Mouse (Mus musculus) 3134 (cell line): Measurements from ENCODE around the gene Cdsn.
A peak's percentile ranks its signal among the peaks of the same experiment; 100 is the strongest.

ENCODE experiments used
- DNase-seq: peaks from one replicate; pipeline ENCODE4 v3.0.0-alpha.2; 2011; ENCODE audit warnings: low spot score; ENCODE audit not compliant: insufficient read length; ENCODE audit errors: extremely low read depth

The Cdsn gene

GRCm38 (mm10) chr17:35532901-35533300 lies 19.0 kb upstream of the Cdsn start, which contains the start of gene Psors1c2:
Gene Psors1c2, plus strand, starts transcription at chr17:35533201.
- no peak for DNase-seq

- no peak for DNase-seq
Observed at GRCm38 (mm10) chr17:35534343-35534742, 17.6 kb upstream of the Cdsn start.

- peak; percentile 58 for DNase-seq
Observed at GRCm38 (mm10) chr17:35537421-35537820, 14.5 kb upstream of the Cdsn start.

- DNase-seq = no peak
Observed at GRCm38 (mm10) chr17:35538476-35538875, 13.5 kb upstream of the Cdsn start.

GRCm38 (mm10) chr17:35539540-35539939 lies 12.4 kb upstream of the Cdsn start:
- DNase-seq = no peak

- no peak for DNase-seq
Observed at GRCm38 (mm10) chr17:35542761-35543411, 9.0 kb upstream of the Cdsn start.

GRCm38 (mm10) chr17:35543412-35543861 lies 8.5 kb upstream of the Cdsn start:
- DNase-seq = no peak

GRCm38 (mm10) chr17:35544001-35544400 lies 7.9 kb upstream of the Cdsn start:
- no peak for DNase-seq

GRCm38 (mm10) chr17:35544680-35545079 lies 7.2 kb upstream of the Cdsn start:
- DNase-seq = no peak

GRCm38 (mm10) chr17:35547465-35547864 lies 4.5 kb upstream of the Cdsn start:
- no peak for DNase-seq

- no peak for DNase-seq
Observed at GRCm38 (mm10) chr17:35548636-35549035, 3.3 kb upstream of the Cdsn start.

- DNase-seq = peak; percentile 94
Observed at GRCm38 (mm10) chr17:35549437-35550142, 2.3 kb upstream of the Cdsn start.

- no peak for DNase-seq
Observed at GRCm38 (mm10) chr17:35550143-35550494, 1.8 kb upstream of the Cdsn start.

- DNase-seq = no peak
Observed at GRCm38 (mm10) chr17:35550871-35551270, 1.1 kb upstream of the Cdsn start.

GRCm38 (mm10) chr17:35554321-35554720 lies 2.4 kb downstream of the Cdsn start:
- DNase-seq = no peak

- no peak for DNase-seq
Observed at GRCm38 (mm10) chr17:35554761-35555397, 3.0 kb downstream of the Cdsn start.

- peak; percentile 87 for DNase-seq
Observed at GRCm38 (mm10) chr17:35556186-35556765, 4.3 kb downstream of the Cdsn start.

- DNase-seq = no peak
Observed at GRCm38 (mm10) chr17:35556812-35557211, 4.9 kb downstream of the Cdsn start.

- DNase-seq = peak; percentile 82
Observed at GRCm38 (mm10) chr17:35557351-35557750, 5.4 kb downstream of the Cdsn start.

- no peak for DNase-seq
Observed at GRCm38 (mm10) chr17:35558216-35558615, 6.3 kb downstream of the Cdsn start.

GRCm38 (mm10) chr17:35567150-35567549 lies 15.2 kb downstream of the Cdsn start, which contains the start of gene 2300002M23Rik:
Gene 2300002M23Rik, plus strand, starts transcription at chr17:35567450.
- no peak for DNase-seq
